Mouse (Mus musculus) midbrain, postnatal 0 days (tissue): Measurements from ENCODE around the gene Clk3. TPM values are rescaled to one million over a fixed set of nuclear protein-coding genes. Genes with fewer than 3 reads are reported as not detected.

Experiments used
- ATAC-seq: fragments of 200-750 bp; cut with Nextera tagmentation; 2 replicates; pipeline ENCODE4 v1.8.0; 2017; ENCODE audit warnings: moderate number of reproducible peaks, mild to moderate bottlenecking, moderate TSS enrichment, moderate library complexity; ENCODE audit not compliant: low FRiP score
- DNase-seq: peaks from one replicate; pipeline ENCODE4 v3.0.0-alpha.2; 2015; ENCODE audit warnings: low spot score
- H3K27ac ChIP-seq: fragments of 300-500 bp; sonication (generic); 2 replicates; pipeline ENCODE4 v1.5.1; 2014; ENCODE audit warnings: low read depth, mild to moderate bottlenecking, low read length, mixed read lengths
- H3K27me3 ChIP-seq: fragments of 300-500 bp; sonication (generic); 2 replicates; pipeline ENCODE4 v1.6.1; 2014; ENCODE audit warnings: low read length, control low read depth, mixed read lengths; ENCODE audit not compliant: insufficient read depth
- H3K36me3 ChIP-seq: fragments of 300-500 bp; sonication (generic); 2 replicates; pipeline ENCODE4 v1.6.1; 2014; ENCODE audit warnings: low read length, control low read depth, mixed read lengths; ENCODE audit not compliant: insufficient read depth
- H3K4me1 ChIP-seq: fragments of 300-500 bp; sonication (generic); 2 replicates; pipeline ENCODE4 v1.6.1; 2014; ENCODE audit warnings: mild to moderate bottlenecking, control low read depth, antibody characterized with exemption, low read length, mixed read lengths; ENCODE audit not compliant: insufficient read depth
- H3K4me2 ChIP-seq: fragments of 300-500 bp; sonication (generic); 2 replicates; pipeline ENCODE4 v1.6.1; 2014; ENCODE audit warnings: low read depth, mild to moderate bottlenecking, low read length, mixed read lengths; ENCODE audit not compliant: poor library complexity, severe bottlenecking
- H3K4me3 ChIP-seq: fragments of 300-500 bp; sonication (generic); 2 replicates; pipeline ENCODE4 v1.5.1; 2014; ENCODE audit warnings: low read depth, mild to moderate bottlenecking, low read length, moderate library complexity
- H3K9ac ChIP-seq: fragments of 300-500 bp; sonication (generic); replicated peaks from 2 replicates; pipeline ENCODE4 v1.6.1; 2014; ENCODE audit warnings: mild to moderate bottlenecking, low read length, moderate library complexity, mixed read lengths; ENCODE audit not compliant: poor library complexity, severe bottlenecking
- H3K9me3 ChIP-seq: fragments of 300-500 bp; sonication (generic); 2 replicates; pipeline ENCODE4 v1.6.1; 2016; ENCODE audit warnings: low read length, control low read depth
- CTCF ChIP-seq: IDR thresholded peaks from 2 replicates; pipeline ENCODE4 v1.5.1; 2016; ENCODE audit warnings: antibody characterized with exemption, mild to moderate bottlenecking
- WGBS: fragments of 180-500 bp; shearing (Covaris S2); extraction: QIAGEN DNeasy Blood & Tissue Kit; methylation state at CpG from one replicate; pipeline ENCODE4 v1.1.7; 2014; 5-methylcytosine and 5-hydroxymethylcytosine counted together
- polyA plus RNA-seq: library from polyadenylated mRNA; unstranded; fragments of >200 nt; fragmentation: Nextera tagmentation; extraction: Ambion mirVana; gene quantifications from 2 replicates; pipeline ENCODE4 v1.2.1, GENCODE M21; 2015
- total RNA-seq: library from RNA; depleted of rRNA; stranded (reverse); fragments of >200 nt; gene quantifications from 2 replicates; pipeline ENCODE4 v1.2.3, GENCODE M21; 2014

Gene Clk3
- total and polyA plus RNA-seq, 2 experiments from 2014 or later = 53.4 to 83.7 TPM

DNA sequence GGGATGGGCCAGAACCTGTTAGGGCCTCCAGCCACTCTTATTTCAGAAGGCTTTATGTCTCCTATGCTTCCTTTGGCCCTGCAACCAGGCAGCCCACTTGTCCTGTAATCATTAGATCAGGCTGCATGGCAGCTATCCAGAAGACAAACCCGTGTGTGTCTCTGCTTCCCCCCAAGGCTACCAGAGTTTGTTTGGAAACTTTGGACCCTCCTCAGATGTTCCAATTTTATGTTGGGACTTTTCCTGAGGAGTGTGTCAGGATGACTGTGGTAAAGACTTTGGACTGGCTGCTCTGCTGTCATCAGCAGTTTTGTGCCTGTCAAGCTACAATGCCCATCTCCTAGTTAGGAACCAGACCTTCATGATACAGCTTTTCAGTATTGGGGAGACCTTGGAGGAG, 16.8 kb downstream of the Clk3 start:
- Histone ChIP-seq H3K36me3 (peaks cover 75% of the 10 kb centered on the region), H3K27ac (no peak overlapping the region), H3K9ac (no peak overlapping the region), H3K4me3 (no peak overlapping the region), H3K27me3 (no peaks in the 10 kb centered on the region), H3K4me2 (no peak overlapping the region), H3K4me1 (no peaks in the 10 kb centered on the region), H3K9me3 (no peaks in the 10 kb centered on the region)
- DNase-seq (no peak), ATAC-seq (no peak)
- no peak for TF ChIP-seq CTCF
- 76% methylated on average over 1 of the region's 1 CpGs for WGBS

GRCm38 (mm10) chr9:57748137-57748536, 17.5 kb downstream of the Clk3 start:
- peaks cover 68% of the 10 kb centered on the region for H3K36me3 ChIP-seq
- ATAC-seq = no peak
- WGBS = 83% methylated on average over 6 of the region's 6 CpGs
- no peaks in the 10 kb centered on the region for H3K4me1 ChIP-seq
- H3K27ac ChIP-seq = no peak overlapping the region
- no peak overlapping the region for H3K4me2 ChIP-seq
- no peak overlapping the region for H3K9ac ChIP-seq
- no peak overlapping the region for H3K4me3 ChIP-seq
- DNase-seq = peak; percentile 27
- no peaks in the 10 kb centered on the region for H3K27me3 ChIP-seq
- no peaks in the 10 kb centered on the region for H3K9me3 ChIP-seq
- no peak for TF ChIP-seq CTCF

DNA sequence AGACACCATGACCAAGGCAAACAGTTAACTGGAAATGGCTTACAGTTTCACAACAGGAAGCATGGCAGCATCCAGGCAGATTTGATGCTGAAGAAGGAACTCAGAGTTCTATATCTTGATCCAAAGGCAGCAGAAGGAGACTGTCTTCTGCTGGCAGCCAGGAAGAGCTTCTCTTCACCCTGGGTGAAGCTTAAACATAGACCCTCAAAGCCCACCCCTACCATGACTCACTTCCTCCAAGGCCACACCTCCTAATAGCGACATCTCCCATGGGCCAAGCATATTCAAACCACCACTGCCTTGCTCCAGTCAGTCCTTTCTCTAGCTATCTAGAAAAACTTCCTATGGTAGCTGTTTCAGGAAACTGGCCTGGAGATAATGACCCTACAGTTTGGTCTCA, 18.6 kb downstream of the Clk3 start:
- DNase-seq = no peak
- no peak for ATAC-seq
- no peaks in the 10 kb centered on the region for H3K4me1 ChIP-seq
- H3K4me3 ChIP-seq = no peak overlapping the region
- H3K9me3 ChIP-seq = no peaks in the 10 kb centered on the region
- H3K4me2 ChIP-seq = no peak overlapping the region
- no peak for TF ChIP-seq CTCF
- no peaks in the 10 kb centered on the region for H3K27me3 ChIP-seq
- peaks cover 58% of the 10 kb centered on the region for H3K36me3 ChIP-seq
- no peak overlapping the region for H3K27ac ChIP-seq
- H3K9ac ChIP-seq = no peak overlapping the region
- 67% methylated on average over 1 of the region's 1 CpGs for WGBS

GRCm38 (mm10) chr9:57744462-57745091, 21.1 kb downstream of the Clk3 start:
- Histone ChIP-seq H3K4me2 (no peak overlapping the region), H3K9ac (no peak overlapping the region), H3K9me3 (no peaks in the 10 kb centered on the region), H3K36me3 (peaks cover 48% of the 10 kb centered on the region), H3K27me3 (no peaks in the 10 kb centered on the region), H3K27ac (no peak overlapping the region), H3K4me1 (no peaks in the 10 kb centered on the region), H3K4me3 (no peak overlapping the region)
- ATAC-seq (no peak), DNase-seq (peak; percentile 79)
- peak; percentile 96 for TF ChIP-seq CTCF
- WGBS = 71% methylated on average over 3 of the region's 3 CpGs

- H3K4me1 ChIP-seq = no peaks in the 10 kb centered on the region
- DNase-seq (no peak), ATAC-seq (no peak)
- H3K4me2 ChIP-seq = no peak overlapping the region
- peaks cover 14% of the 10 kb centered on the region for H3K36me3 ChIP-seq
- no peak overlapping the region for H3K27ac ChIP-seq
- 93% methylated on average over 5 of the region's 5 CpGs for WGBS
- H3K9me3 ChIP-seq = no peaks in the 10 kb centered on the region
- no peaks in the 10 kb centered on the region for H3K27me3 ChIP-seq
- no peak overlapping the region for H3K9ac ChIP-seq
- no peak for TF ChIP-seq CTCF
- H3K4me3 ChIP-seq = no peak overlapping the region
Measured at GRCm38 (mm10) chr9:57739863-57740262, 25.8 kb downstream of the Clk3 start.

- H3K4me3 ChIP-seq = no peak overlapping the region
- 95% methylated on average over 6 of the region's 6 CpGs for WGBS
- TF ChIP-seq CTCF = no peak
Measured at GRCm38 (mm10) chr9:57733606-57734005, 32.1 kb downstream of the Clk3 start.

More at GRCm38 (mm10) chr9:57733606-57734005, 32.1 kb downstream of the Clk3 start:
- ATAC-seq = no peak
- no peak overlapping the region for H3K27ac ChIP-seq
- no peak overlapping the region for H3K4me2 ChIP-seq
- no peaks in the 10 kb centered on the region for H3K9me3 ChIP-seq
- H3K27me3 ChIP-seq = no peaks in the 10 kb centered on the region
- no peak overlapping the region for H3K9ac ChIP-seq
- no peak for DNase-seq
- H3K36me3 ChIP-seq = no peaks in the 10 kb centered on the region; the same call in 1 of the 2 replicates
- no peaks in the 10 kb centered on the region for H3K4me1 ChIP-seq
